Mouse (Mus musculus): ENCODE results near the gene Pitx3. TPM values are rescaled to one million over a fixed set of nuclear protein-coding genes. Genes with fewer than 3 reads are reported as not detected.
"Not testable (repeated sequence)": the region's sequence is repeated elsewhere in the genome, so short reads cannot be mapped to it uniquely, and the experiment has no call there.

Gene Pitx3
- 10 to 100 TPM in 1 of 2 experiments, 1 to 10 TPM in 1; 4.6 to 15.1 TPM for total RNA-seq (2021)
- long read RNA-seq, experiment 1, transcript Pitx3-201 (4 exons, 1,380 nt): major isoform, 26 of 33 reads
- long read RNA-seq, experiment 1, partial matches to known transcripts: 1 of 33 reads
- long read RNA-seq, experiment 1, other reads (novel, unspliced or antisense): 6 of 33 reads
- long read RNA-seq, experiment 2, transcript Pitx3-201 (4 exons, 1,380 nt): major isoform, 8 of 12 reads
- long read RNA-seq, experiment 2, partial matches to known transcripts: 0 of 12 reads
- long read RNA-seq, experiment 2, other reads (novel, unspliced or antisense): 4 of 12 reads

DNA sequence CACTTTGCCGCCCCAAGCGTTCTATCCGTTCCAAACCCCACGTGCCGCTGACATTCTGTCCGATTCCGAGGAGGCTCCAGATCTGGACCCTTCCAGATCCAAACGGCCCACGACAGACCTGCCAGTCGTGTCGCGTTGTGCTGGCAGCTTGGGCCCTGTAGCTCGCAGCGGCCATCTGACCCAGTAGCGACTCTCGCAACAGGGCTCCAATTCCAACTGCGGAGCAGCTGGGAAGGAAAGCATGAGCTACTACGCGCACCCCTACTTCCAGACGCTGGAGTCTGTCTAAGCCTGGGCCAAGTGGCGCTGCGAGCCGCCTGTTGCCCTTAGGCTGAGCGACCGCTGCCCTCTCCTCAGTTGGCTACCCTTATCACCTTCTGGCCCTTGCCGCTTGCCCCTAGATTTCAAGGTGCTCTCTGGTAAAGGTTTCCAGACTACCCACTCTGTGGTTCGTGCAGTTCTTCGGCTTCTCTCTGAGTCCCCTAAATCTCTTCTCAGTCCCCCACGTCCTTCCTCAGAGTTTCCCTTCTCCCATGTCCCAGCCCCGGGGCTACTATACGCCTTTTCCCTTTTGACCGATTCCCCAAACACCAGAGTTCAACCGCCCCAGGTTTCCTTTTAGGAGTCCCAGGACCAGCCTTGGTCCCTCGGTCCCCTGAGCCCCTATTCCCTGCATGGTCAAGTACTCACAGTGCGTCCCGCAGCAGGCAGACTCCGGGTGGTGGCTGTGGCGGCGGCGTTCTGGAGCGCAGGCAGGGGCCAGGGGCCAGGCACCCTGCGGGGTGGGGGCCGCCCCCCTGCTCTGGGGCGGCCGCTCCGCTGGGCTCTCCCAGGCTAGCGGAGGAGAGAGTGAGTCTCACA lies at the start of gene Pitx3:
Gene Pitx3 (minus strand): TSS at position 816 of the 861 bp plus-strand sequence.
- Histone ChIP-seq H3K4me3 (peak within 1 kb of the TSS; percentile 92), H3K27ac (peak within 1 kb of the TSS; percentile 92)
- no peak for TF ChIP-seq CTCF (IDR thresholded peaks at IDR 0.05)
- intact Hi-C loops (cut with DNase I): loop anchor here (5.0 kb wide), 2 partner anchors 40 to 80 kb away; no protein-coding TSS in a partner anchor
- DNase-seq: peak; percentile 79

DNA sequence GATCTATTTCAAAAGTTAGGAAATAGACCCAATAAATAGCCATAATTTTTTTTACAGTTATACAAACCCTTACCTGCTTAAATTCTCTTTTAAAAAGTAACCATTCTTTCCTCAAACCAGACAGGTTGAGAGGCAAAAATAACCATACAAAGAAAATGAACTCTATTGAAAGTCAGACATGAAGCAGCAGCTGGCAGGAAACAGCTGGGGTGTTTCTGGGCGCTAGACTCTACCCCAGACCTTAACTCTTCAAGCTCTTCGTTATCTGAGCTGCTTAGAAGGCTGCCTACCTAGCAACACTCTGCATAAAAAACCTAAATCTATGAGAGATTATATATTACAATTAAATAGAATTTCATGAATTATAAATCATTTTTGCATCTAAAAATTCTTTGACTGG lies 39.1 kb upstream of the Pitx3 start:
- DNase-seq: no peak
- intact Hi-C loops (cut with DNase I): loop anchor here (5.0 kb wide), 2 partner anchors 40 kb away; partner anchors contain the start of gene Pitx3
- no peak overlapping the region for H3K4me3 ChIP-seq
- TF ChIP-seq CTCF (IDR thresholded peaks at IDR 0.05): no peak
- peak overlapping the region; percentile 88 for H3K27ac ChIP-seq

DNA sequence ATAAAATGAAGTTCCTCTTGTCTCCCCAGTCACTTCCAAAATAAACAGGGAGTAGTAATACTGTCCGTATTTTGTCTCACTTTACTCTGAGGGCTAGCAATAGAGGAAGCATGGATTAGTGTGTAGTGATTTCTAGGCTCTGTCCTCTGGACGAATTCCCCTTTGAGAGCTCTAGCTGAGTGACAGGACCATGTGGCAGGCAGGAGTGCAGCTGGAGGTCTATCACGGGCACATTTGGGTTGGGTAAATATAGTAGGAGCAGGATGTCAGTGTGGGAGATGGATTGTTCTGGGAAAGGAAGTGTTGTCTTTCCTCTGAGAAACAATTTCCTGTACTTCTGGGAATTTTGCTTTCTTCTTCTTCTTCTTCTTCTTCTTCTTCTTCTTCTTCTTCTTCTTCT lies 38.5 kb upstream of the Pitx3 start:
- peak overlapping the region; percentile 88 for H3K27ac ChIP-seq
- intact Hi-C loops (cut with DNase I): loop anchor here (5.0 kb wide), 2 partner anchors 39 to 41 kb away; partner anchors contain the start of gene Pitx3
- no peak for TF ChIP-seq CTCF (IDR thresholded peaks at IDR 0.05)
- peak; percentile 84 for DNase-seq
- peak overlapping the region; percentile 57 for H3K4me3 ChIP-seq

DNA sequence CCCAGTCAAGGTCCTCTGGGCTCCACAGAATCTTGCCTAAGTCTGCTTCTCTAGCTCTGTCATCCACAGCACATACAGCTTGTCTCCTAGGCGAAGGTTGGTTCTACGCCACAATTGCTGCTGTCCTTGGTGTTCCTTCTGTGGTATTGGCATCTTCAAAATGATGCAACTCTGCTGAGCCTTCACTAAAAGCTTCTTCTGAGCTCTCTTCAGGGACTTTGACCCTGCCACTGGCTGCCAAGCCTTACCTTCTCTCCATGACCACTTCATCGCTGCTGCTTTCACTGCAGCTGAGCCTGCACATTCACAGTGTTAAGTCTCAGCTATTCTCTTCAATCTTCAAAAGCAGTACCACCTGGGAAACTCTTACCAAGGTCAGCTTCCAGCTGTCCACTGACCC lies 34.1 kb upstream of the Pitx3 start:
- no peak overlapping the region for H3K27ac ChIP-seq
- DNase-seq: no peak
- H3K4me3 ChIP-seq: no peak overlapping the region
- intact Hi-C loops (cut with DNase I): no loop called here
- no peak for TF ChIP-seq CTCF (IDR thresholded peaks at IDR 0.05)

DNA sequence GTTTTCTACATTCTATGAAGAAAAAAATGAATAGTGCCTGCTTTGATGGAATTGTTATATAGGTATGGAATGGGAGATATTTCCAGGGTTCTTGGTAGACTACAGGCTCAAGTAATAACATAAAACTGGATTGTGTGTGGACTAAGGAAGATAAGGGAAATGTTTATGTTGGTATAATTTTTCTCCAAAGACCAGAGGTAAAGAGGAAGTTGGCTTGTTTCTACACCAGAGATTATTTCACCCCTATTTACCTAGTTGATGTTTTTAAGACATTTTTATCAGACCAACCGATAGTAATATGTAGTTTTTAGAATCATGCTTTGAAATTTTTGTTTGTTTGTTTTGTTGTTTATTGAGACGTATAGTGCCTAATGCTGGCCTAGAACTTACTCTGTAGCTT lies 32.1 kb upstream of the Pitx3 start:
- H3K27ac ChIP-seq: no peak overlapping the region
- no peak overlapping the region for H3K4me3 ChIP-seq
- no peak for TF ChIP-seq CTCF (IDR thresholded peaks at IDR 0.05)
- intact Hi-C loops (cut with DNase I): no loop called here
- no peak for DNase-seq

DNA sequence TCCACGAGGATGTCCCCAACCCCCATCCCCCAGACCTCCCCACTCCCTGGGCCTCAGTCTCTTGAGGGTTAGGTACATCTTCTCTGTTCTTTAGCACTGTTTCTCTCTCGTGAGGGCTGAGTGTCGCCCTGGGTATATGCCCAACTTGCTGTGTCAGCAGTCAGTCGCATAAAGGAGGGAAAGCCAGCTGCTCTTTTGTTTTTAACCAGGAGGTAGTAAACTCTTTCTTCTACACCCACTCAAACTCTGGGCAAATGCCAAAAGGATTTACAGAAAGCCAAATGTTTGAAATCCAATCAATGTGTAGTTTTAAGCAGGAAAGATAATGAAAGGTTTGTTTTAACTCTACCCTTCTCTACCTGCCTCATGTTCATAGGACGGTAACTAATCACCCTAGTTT lies 28.9 kb upstream of the Pitx3 start:
- no peak overlapping the region for H3K4me3 ChIP-seq
- H3K27ac ChIP-seq: no peak overlapping the region
- DNase-seq: no peak
- intact Hi-C loops (cut with DNase I): no loop called here
- no peak for TF ChIP-seq CTCF (IDR thresholded peaks at IDR 0.05)

DNA sequence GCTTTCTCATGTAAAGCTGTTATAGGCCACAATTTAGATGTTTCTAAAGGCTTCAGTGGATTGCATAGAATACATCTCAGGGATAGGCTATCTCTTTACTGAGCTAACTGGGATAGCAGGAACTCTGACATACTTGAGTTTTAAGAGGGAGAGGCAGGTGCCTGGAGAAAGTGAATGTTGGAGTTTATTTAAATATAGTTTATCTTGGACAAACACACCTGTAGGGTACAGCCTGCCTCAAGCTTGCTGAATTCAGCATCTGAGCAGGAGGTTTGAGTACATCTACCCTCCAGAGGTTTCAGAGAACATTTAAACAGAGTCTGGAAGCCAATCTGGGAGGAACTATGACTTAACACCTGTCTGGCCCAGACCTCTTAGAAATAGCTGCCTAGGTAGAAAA lies 27.0 kb upstream of the Pitx3 start:
- no peak for DNase-seq
- intact Hi-C loops (cut with DNase I): no loop called here
- no peak for TF ChIP-seq CTCF (IDR thresholded peaks at IDR 0.05)
- H3K4me3 ChIP-seq: no peak overlapping the region
- no peak overlapping the region for H3K27ac ChIP-seq

DNA sequence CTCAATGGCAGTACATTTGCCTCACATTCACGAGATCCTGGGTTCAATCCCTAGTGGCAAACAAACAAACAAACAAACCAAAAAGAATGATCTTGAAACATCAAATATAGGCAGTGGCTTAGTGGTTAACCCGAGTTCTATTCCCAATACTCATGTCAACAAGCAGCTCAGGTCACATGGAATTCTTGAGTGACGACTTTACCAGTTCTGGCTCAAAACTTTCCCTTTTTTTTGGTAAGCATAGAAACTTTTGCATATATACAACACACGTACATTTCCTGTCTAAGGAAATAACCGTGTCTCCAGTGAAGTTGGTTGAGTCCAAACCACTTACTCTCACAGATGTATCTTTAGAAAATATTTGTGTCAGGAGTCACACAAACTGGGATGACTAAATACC lies 24.4 kb upstream of the Pitx3 start:
- no peak overlapping the region for H3K27ac ChIP-seq
- DNase-seq: no peak
- H3K4me3 ChIP-seq: no peak overlapping the region
- TF ChIP-seq CTCF (IDR thresholded peaks at IDR 0.05): no peak
- intact Hi-C loops (cut with DNase I): no loop called here

DNA sequence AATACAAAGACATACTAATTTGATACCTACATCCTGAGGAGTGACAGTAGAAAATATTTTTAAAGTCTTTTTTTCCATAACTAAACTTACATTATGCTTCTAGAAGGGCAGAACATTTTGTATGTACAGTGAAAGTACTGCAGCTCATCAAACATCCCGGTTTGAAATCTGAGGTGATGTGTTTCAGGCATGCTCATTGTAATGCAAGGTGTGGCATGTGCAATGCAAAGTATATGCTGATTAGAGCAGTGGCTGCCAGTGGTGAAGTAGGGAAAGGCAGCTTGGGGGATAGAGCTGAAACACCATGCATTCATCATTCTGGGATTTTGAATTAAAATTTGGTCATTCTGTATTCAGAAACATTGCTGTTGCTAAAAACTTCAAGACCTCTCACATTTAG lies 21.8 kb upstream of the Pitx3 start:
- intact Hi-C loops (cut with DNase I): loop anchor here (2.0 kb wide), 1 partner anchor 13 kb away; no protein-coding TSS in a partner anchor
- TF ChIP-seq CTCF (IDR thresholded peaks at IDR 0.05): no peak
- Histone ChIP-seq H3K27ac (no peak overlapping the region), H3K4me3 (no peak overlapping the region)
- DNase-seq: no peak

DNA sequence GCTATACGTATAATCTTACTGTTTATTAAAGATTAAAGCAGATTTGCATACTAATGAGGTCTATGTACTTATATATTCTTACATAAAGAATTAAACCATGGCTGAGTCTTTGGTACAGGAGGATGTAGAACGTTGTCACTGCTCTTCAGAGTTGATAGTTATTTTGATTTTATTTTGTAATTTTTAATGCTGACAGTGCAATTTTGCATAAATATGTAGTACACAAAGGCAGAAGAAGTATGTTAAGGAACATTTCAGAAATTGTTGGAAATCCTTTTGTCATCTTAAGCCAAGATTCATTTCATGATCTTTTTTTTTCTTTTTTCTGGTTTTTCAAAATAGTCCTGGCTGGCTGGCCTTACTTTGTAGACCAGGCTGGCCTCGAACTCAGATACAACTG lies 21.3 kb upstream of the Pitx3 start:
- DNase-seq: no peak
- Histone ChIP-seq H3K27ac (no peak overlapping the region), H3K4me3 (no peak overlapping the region)
- intact Hi-C loops (cut with DNase I): no loop called here
- no peak for TF ChIP-seq CTCF (IDR thresholded peaks at IDR 0.05)

DNA sequence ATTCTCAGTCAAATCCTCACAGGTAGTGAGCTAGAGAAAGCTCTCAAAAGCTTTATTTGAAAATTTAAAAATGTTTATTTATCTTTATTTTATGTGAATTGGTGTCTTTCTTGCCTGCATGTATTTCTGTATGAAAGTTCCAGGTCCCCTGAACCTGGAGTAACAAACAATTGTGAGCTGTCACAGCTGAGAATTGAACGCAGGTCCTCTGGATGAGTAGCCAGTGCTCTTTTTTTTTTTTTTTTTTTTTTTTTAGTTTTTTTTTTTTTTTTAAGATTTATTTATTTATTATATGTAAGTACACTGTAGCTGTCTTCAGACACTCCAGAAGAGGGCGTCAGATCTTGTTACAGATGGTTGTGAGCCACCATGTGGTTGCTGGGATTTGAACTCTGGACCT lies 19.0 kb upstream of the Pitx3 start:
- H3K27ac ChIP-seq; intact Hi-C loops (cut with DNase I); H3K4me3 ChIP-seq: not testable (repeated sequence)

DNA sequence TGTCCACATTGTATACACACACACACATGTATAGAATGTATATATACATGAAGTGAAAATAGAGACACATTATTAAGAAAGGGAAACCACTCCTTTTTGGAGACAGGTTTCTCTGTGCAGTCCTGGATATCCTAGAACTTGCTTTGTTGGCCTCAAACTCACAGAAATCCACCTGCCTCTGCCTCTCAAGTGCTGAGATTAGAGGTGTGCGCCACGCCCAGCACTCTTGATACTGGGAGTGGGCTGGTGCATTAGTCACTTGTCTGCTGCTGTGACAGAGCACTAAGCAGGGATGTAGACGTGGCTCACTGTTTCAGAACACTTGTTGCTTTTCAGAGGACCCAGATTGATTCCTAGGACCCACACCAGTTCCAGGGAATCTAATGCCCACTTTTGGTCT lies 17.8 kb upstream of the Pitx3 start:
- H3K27ac ChIP-seq: no peak overlapping the region
- no peak for DNase-seq
- TF ChIP-seq CTCF (IDR thresholded peaks at IDR 0.05): no peak
- intact Hi-C loops (cut with DNase I): no loop called here
- H3K4me3 ChIP-seq: no peak overlapping the region

More for the DNA sequence above, 19.0 kb upstream of the Pitx3 start:
- DNase-seq: not testable (repeated sequence)

DNA sequence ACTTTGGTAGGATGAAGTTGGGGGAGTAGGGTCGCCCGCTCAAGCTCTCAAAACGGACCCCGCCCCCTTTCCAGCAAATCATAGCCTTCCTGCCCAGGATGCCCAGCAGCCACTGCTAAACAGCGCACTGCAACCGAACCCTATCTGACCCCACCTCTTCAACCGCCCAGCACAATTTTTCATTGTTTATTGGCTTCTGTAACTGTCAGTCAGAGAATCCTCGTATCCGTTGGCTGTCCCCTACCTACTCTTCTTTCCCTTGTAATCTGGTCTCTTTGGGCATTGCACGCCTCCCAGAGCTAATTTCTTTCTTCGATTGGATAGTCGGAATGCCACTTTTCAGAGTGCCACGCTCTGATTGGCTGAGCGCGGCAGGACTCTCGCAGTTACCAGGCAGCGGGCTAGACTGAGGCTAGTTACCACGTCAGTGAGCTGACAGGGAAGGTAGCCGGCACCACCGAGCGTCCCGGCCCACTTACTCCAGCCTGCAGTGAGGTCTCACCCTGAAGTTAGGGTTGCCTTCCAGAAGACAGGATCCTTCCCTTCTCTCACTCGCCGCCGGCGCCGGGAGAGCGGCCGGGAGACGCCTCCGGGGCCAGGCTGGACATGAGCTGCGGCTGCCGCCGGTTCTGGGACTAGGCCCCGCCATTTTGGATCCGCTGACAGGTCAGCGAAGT lies 4.1 kb upstream of the Pitx3 start, which contains the start of gene Gbf1:
Gene Gbf1 (plus strand): TSS at position 383 of the 677 bp plus-strand sequence.
- H3K4me3 ChIP-seq: peak within 1 kb of the TSS; percentile 80
- H3K27ac ChIP-seq: peak within 1 kb of the TSS; percentile 95
- peak; percentile 95 for DNase-seq
- no peak for TF ChIP-seq CTCF (IDR thresholded peaks at IDR 0.05)
- intact Hi-C loops (cut with DNase I): no loop called here

Data from gastrocnemius, adult 2 months (tissue).